Mouse (Mus musculus): ENCODE data around the gene Ccl22. TPM values are rescaled to one million over a fixed set of nuclear protein-coding genes. Genes with fewer than 3 reads are reported as not detected.

The Ccl22 gene
- total RNA-seq, 2 experiments from 2014 or later: 0.15 to 0.23 TPM

- DNase-seq (ENCODE audit: low spot score in 2 of 2): no peak
Observed at GRCm38 (mm10) chr8:94778036-94778435, 32.6 kb downstream of the Ccl22 start.

GRCm38 (mm10) chr8:94778473-94778872 lies 33.1 kb downstream of the Ccl22 start:
- no peak for DNase-seq (ENCODE audit: low spot score in 2 of 2)

DNA sequence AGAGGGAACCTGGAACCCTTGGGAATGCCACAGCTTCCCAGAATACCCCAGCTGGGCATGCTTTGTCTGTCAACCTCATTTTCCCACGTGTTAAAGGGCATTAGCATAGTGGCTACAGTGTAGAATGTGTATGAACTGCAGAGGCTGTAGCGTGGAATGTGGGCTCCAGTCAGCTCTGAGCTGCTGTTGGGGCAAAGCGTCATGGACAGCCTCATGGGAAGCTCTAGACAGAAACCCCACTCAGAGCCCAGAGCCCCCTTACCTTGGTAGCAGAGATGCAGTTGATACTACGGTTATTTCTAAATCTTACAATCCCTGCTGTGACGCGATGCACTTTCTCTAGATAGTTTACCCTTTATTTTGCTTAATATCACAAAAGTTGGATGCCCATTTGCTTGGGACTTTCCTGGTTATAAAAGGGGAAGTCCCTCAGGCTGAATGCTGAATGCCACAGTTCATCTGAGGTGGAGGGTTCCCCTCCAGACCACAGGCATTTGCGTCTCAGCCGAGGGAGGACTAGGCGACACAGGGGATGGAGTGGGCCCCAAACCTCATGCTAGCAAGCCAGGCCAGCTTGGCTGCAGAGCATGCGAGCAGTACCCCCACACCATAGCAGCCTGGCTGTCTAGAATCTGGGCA lies 33.6 kb downstream of the Ccl22 start:
- DNase-seq (ENCODE audit: low spot score in 2 of 2): no peak

GRCm38 (mm10) chr8:94779534-94780294 lies 34.3 kb downstream of the Ccl22 start:
- no peak for DNase-seq (ENCODE audit: low spot score in 2 of 2)

- DNase-seq (ENCODE audit: low spot score in 2 of 2): no peak
Observed at GRCm38 (mm10) chr8:94780491-94781154, 35.2 kb downstream of the Ccl22 start.

- DNase-seq (ENCODE audit: low spot score in 2 of 2): no peak
Observed at GRCm38 (mm10) chr8:94781155-94781837, 35.9 kb downstream of the Ccl22 start.

- no peak for DNase-seq (ENCODE audit: low spot score in 2 of 2)
Observed at GRCm38 (mm10) chr8:94781838-94782235, 36.4 kb downstream of the Ccl22 start.

DNA sequence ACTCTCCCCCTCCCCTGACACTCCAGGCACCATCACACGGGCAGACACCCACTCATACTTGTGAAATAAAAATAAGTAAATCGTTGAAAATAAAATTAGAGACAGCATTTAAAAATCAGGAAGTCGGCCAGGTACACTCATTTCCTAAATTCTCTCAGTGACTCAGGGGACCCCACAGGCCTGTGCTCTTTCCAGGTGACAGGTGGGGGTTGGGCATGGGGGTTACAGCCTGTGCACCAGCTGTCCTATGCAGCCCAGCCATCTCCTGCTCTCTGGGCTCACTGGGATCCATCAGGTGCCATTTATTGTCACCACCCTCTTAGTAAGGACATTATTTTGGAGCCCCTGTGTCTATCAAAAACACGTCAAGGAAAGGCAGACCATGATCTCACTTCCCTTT lies 38.5 kb downstream of the Ccl22 start:
- DNase-seq (ENCODE audit: low spot score in 2 of 2): no peak

DNA sequence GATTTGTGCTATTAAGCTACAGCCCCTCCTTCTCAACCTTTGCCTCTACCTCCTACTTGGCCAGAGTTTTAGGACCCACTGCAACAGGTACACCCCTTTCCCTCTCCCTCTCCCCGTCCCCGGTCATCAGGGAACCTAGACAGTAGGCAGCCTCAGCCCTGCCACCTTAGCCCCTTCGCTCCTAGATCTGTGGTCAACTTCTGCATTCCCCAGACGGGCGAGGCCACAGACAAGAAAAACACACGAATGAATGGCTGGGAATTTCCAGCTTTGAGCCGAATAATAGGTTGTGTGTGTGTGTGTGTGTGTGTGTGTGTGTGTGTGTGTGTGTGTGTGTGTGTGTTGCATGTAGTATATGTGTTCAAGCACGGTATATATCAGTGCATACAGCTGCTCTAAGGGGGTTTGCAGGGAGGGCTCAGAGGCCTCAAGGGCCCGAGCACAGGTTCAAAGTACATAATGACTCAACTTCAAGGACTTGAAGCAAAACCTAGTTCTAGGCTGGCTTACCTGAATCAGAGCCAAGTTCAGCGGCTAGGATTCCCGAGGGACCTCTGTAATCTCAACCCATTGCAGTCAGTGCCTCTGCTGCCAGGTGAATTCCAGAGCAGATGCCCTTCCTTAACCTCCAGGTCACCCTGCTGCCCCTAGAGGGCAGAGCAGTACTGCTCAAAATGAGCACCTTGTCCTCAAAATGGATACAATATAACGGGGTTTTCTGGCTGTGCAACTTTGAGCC lies 40.0 kb downstream of the Ccl22 start:
- DNase-seq (ENCODE audit: low spot score in 2 of 2): no peak

DNA sequence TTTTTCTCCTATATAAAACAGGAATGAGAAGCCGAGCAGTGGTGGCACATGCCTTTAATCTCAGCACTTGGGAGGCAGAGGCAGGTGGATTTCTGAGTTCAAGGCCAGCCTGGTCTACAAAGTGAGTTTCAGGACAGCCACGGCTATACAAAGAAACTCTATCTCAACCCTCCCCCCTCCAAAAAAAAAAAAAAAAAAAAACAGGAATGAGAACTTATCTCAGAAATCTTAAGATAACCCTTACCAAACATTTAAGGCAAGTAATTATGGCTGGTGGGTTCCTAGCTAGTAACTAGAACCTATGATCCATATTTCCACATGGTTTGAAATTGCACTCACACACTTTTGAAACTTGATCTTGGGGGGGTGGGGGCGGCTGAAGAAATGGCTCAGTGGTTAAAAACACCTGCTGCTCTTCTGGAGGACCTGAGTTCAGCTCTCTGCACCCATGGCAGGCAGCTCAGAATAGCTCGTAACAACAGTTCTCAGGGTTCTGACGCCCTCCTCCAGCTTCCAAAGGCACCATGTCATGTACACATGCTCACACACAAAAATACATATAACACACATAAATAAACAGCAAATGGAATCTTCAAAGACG lies 40.7 kb downstream of the Ccl22 start:
- no peak for DNase-seq (ENCODE audit: low spot score in 2 of 2)

DNA sequence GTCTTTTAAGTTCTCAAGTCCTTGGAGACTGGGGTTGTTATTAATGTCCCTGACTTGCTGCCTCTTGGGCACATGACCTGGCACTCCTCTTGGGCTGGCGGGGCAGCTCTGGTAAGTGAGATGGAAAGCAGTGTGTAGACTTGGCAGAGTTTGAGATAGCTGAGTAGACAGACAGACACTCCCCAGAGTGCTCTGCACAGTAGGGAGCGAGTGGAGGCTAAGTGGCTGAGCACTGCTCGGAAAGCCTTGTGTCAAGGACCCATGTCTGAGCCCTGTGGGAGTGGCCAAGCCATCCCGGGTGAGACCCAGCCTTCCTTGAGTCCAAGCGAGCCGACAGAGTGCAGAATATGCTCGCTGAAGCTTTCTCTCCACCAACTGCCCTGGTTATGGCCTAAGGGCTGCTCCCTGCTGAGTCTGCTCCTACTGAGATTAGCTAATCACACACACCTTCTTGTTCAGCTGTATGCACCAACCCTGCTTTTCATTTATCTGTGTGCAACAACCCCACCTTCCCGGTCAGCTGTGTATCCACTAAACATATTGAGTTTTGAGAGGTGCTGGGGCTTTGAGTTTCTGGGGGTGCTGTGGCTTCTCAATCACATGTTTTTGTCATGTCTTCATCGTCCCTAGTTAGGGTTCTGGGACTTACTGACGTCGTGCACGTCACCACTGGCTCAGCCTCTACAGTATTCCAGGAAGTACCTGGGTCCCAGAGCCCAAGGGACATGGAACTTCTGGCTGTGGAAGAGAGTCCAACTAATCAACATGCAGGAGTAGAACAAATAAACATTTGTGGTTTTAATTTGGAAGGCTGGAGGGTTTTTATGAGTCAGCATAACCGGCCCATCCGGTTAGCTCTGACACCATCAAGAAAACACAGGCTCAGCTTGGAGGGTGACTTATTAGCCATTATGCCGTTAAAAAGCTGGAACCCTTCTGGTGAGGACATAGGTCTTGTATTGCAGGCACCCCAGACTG lies 42.4 kb downstream of the Ccl22 start:
- DNase-seq (ENCODE audit: low spot score in 2 of 2): no peak

DNA sequence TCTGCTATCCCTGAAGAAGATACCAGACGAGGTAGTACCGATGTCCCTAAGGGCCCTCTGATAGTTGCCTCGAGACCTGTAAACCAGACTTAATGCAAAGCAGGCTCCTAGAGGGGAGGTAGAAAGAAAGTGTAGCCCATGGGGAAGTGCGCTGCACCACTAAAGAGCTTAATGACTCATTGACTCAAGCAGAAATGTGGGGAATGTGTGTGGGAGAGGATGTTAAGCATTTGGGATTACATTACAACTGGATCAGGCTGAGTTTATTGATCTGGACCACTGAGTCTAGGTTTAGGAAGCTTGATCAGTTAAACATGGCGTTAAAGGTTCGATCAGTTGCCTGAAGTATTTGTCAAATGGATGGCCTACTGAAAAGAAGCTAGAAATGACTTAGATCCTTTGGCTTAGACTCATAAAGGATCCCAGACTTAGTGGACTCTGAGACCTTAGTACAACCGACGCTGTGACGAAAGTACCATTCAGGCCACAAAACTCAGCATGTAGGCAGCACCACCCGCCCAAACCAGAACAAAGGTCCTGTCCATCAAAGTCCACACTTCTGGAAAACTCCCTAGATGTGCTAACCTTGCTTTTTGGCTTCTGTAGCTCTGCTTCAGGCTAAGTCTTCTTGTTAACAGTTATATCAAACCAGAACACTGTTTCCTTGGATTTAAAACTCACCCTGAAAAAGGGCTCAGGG lies 44.0 kb downstream of the Ccl22 start:
- DNase-seq (ENCODE audit: low spot score in 2 of 2): no peak

DNA sequence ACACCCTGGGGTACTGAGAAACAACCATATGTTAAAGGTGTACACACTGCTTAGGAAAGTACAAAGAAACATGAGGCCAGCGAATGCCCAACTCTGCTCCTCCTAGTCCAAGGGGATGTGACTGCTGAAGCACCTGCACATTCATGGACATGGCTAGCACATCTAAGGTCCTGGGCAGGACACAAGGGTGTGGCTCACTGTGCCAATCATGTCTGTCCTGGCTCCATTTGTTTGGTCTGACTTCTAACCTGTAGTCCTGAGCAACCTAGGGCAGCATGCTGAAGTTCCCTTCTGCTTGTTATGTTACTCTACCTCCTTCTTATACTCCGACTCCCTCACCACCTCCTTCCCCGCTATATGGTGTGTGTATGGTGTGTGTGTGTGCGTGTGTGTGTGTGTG lies 49.0 kb downstream of the Ccl22 start:
- no peak for DNase-seq (ENCODE audit: low spot score in 2 of 2)

- no peak for DNase-seq (ENCODE audit: low spot score in 2 of 2)
Observed at GRCm38 (mm10) chr8:94794782-94795181, 49.4 kb downstream of the Ccl22 start.

DNA sequence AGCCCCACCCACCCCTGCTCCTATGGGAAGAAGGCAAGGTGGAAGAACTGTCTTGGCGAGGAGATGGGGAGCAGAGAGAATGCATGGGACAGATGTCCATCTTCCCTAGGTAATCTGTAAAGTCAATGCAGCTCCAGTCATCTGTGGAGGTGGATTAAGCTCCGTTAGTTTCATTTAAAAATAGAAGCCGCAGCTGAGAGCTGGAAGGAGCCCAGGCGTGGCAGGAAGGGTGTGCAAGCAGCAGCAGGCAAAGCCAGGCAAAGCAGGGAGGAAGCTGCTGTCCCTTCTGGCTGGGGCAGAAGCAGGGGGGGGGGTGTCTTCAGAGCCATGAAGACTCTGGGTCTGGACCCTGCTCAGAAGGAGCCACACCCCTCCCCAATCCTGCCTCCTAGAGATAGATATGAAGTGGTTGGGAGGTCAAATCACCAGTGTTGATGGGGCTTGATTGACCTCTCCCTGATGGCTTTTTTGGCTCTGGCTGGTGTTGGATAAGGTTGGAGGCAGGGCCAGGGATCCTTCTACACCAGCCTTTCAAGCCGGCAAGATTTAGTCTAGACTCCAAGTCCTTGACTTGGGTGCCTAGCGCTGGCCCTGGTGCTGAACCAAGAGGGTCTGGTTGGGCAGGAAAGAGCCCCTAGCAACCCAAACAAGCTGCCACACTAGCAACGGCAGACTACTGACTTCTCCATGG lies 55.0 kb downstream of the Ccl22 start:
- DNase-seq (ENCODE audit: low spot score in 2 of 2): peak in 1 of 2 experiments; percentile 56

All from layer of hippocampus, adult 18-20 months (tissue).